Mouse (Mus musculus) embryonic fibroblast, embryonic 13.5 days (primary cell): ENCODE data around the gene Plcd3.

ENCODE experiments used
- CTCF ChIP-seq: IDR thresholded peaks from 2 replicates; pipeline ENCODE4 v1.5.1; 2011; ENCODE audit warnings: mild to moderate bottlenecking, control low read depth, low read length, moderate library complexity, borderline replicate concordance; ENCODE audit not compliant: insufficient read depth
- POLR2A ChIP-seq: IDR thresholded peaks from 2 replicates; pipeline ENCODE4 v1.6.1; 2011; ENCODE audit warnings: low read depth, mild to moderate bottlenecking, control low read depth, low read length, moderate library complexity

GRCm38 (mm10) chr11:103115163-103116007, 13.9 kb upstream of the Plcd3 start:
- TF ChIP-seq CTCF (no peak), POLR2A (peak; percentile 79)
